Mouse (Mus musculus) lung, adult 2 months (tissue): ENCODE measurements at regions not wholly inside any gene's neighbourhood (a gene's known extent, or its start where the extent isn't known, plus 50 kb on each side); places are given as distances from the start of the nearest gene placed in this dataset.

Experiments
- DNase-seq: peaks from one replicate; pipeline ENCODE4 v3.0.0; 2022
- H3K4me1 ChIP-seq: fragments of 200-500 bp; 2 replicates; pipeline ENCODE4 v1.6.1; 2011; ENCODE audit warnings: low read length; ENCODE audit not compliant: control insufficient read depth, insufficient read depth
- H3K4me3 ChIP-seq: fragments of 200-500 bp; replicated peaks from 2 replicates; pipeline ENCODE3; 2011; ENCODE audit warnings: low read depth, mild to moderate bottlenecking, control low read depth, low read length; ENCODE audit errors: extremely low read depth
- CTCF ChIP-seq: fragments of 200-500 bp; IDR thresholded peaks from 2 replicates; pipeline ENCODE4 v1.5.1; 2011; ENCODE audit warnings: mild to moderate bottlenecking, low read length, control low read depth; ENCODE audit not compliant: insufficient read depth
- POLR2A ChIP-seq: fragments of 200-500 bp; IDR thresholded peaks from 2 replicates; pipeline ENCODE4 v1.6.1; 2011; ENCODE audit warnings: low read depth, mild to moderate bottlenecking, control low read depth, low read length, borderline replicate concordance; ENCODE audit errors: extremely low read depth
- WGBS: fragments of 180-500 bp; shearing (Covaris S2); methylation state at CpG from one replicate; pipeline ENCODE4 v1.1.7; 2018; 5-methylcytosine and 5-hydroxymethylcytosine counted together

GRCm38 (mm10) chr14:73875916-73876315, 214.9 kb downstream of the Gm21750 start:
- no peak for TF ChIP-seq CTCF
- no peak for TF ChIP-seq POLR2A
- H3K4me3 ChIP-seq, result no peak overlapping the region
- H3K4me1 ChIP-seq, result no peaks in the 10 kb centered on the region
- 84% methylated on average over 3 of the region's 3 CpGs for WGBS
- no peak for DNase-seq

DNA sequence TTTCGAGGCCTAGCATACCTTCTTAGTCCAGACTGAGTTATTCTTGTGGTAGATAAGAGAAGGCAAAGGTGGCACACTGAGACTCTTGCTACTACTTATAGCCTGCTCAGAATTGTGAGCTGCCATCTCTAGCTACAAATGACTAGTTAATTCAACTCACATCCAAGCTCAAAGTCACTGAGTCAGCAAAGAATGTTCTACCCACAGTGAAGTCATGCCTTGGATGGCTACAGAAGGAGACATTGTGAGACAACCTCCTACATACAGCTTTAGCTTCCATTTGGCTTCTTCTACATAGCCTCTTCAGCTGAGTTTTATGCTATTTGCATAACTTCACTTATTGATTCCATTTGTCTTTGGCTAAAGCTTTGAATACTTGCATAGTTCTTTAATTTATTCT, 217.2 kb downstream of the Gm21750 start:
- Histone ChIP-seq H3K4me3 (no peak overlapping the region), H3K4me1 (no peaks in the 10 kb centered on the region)
- 71% methylated on average over 1 of the region's 1 CpGs for WGBS
- DNase-seq, result no peak
- TF ChIP-seq CTCF (no peak), POLR2A (no peak)

- WGBS, result 70% methylated on average over 3 of the region's 3 CpGs
- no peak for DNase-seq
- TF ChIP-seq POLR2A, result no peak
- TF ChIP-seq CTCF, result no peak
- no peaks in the 10 kb centered on the region for H3K4me1 ChIP-seq
- H3K4me3 ChIP-seq, result no peak overlapping the region
Observed at GRCm38 (mm10) chr14:73878866-73879419, 217.9 kb downstream of the Gm21750 start.

DNA sequence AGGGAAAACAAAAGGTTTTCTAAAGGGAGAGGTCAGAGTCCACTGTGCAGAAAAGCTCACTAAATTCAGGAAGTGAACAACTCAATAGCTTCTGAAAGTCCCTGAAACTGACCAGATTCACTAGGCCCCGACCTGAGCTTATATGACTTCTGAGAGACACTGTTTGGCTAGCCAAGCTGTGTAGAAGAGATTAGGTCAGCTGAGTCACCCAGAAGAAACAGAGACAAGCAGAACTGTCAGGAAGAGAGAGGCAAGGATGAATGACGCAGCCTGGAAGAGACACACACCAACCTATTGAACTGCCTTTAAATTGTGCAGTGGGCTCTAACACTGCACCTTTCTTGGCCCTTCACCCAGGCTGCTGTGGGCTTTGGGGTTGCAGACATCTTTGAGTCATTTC, 230.4 kb downstream of the Gm21750 start:
- TF ChIP-seq CTCF, result no peak
- TF ChIP-seq POLR2A, result no peak
- Histone ChIP-seq H3K4me1 (no peaks in the 10 kb centered on the region), H3K4me3 (no peak overlapping the region)
- 62% methylated on average over 2 of the region's 2 CpGs for WGBS
- DNase-seq, result no peak

DNA sequence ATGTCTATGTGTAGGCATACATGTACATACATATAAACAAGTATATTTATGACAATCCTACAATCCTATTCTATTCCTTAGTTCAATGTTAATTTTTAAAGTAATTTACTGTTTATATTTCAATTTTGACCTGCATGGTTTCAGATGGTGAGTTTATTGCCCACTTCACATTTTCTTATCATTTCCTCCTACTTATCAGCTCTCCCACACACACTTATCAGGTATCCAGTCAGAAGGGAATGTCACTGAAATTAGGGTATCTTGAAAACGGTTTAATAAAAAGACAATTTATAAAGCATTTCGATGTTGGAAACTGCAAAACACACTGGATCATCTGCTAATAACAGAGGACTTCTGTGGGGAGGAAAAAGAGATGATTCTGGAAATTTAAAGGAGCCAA, 233.8 kb downstream of the Gm21750 start:
- H3K4me3 ChIP-seq, result no peak overlapping the region
- no peaks in the 10 kb centered on the region for H3K4me1 ChIP-seq
- TF ChIP-seq CTCF, result no peak
- no peak for TF ChIP-seq POLR2A
- DNase-seq, result no peak
- 58% methylated on average over 2 of the region's 2 CpGs for WGBS

DNA sequence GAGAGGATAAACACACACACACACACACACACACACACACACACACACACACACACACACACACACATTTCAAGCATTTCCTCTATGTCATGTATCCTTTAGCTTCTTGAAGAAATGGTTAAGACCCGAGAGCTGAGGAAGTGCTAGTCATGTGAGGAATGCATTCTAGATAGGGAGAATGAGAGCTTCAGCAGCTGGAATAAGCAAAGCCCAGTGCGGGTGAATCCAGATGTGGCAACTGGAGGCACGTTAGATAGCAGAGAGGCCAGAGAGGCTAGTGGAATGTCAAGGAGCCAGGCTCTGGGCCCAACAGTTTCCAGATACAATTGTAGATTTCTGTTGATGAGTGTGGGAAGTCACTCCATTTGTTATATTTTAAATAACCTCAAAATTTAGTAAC, 234.2 kb downstream of the Gm21750 start:
- 29% methylated on average over 3 of the region's 3 CpGs for WGBS
- no peak for DNase-seq
- Histone ChIP-seq H3K4me1 (no peaks in the 10 kb centered on the region), H3K4me3 (no peak overlapping the region)
- TF ChIP-seq CTCF (no peak), POLR2A (no peak)

DNA sequence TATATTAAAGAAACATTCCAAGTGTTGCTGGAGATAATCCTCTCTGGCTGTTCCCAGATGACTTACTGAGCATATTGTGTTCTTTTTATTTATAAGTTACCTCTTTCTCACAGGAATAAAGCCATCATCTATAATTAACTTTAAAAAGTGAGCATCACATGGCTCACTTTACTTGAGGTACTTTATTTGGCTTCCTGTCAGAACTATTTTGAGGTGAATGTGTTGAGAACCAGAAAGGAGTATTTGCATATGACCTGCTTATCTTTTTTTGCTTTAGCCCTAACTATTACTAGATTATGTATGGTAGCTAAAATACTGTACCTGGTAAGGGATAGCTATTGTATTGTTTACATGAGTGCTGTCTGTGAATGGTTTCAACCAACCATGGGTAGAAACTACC, 238.1 kb downstream of the Gm21750 start:
- Histone ChIP-seq H3K4me3 (no peak overlapping the region), H3K4me1 (no peaks in the 10 kb centered on the region)
- TF ChIP-seq POLR2A, result no peak
- no peak for TF ChIP-seq CTCF
- DNase-seq, result no peak

DNA sequence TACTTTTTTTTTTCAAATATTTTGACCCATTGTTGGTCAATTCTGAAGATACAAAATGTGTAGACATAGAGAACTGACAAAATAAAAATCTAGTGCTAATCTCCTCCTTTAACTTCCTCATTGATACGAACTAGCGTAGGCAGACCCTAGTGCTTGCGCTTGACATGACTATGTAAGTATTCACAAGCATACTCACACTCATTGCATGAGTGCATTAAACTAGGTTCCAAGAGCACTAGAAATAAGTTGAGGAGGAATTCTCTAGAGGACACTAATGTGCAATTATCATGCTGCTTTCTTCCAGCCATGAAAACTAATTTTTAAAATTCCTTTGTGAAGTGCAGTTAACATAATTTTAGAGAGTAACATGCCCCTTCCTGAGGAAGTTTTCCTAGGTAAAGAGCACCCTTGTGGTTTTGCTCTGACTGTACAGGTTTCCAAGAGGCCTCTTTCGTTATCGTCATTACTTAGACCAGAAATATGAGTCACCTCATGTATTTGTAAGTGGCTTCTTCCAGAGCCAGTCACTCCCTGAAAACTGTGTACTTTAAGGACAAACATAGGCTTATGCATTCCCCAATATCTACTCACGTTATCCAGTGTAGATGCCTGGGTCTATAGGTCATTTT, 241.2 kb downstream of the Gm21750 start:
- H3K4me3 ChIP-seq, result no peak overlapping the region
- no peak for TF ChIP-seq POLR2A
- TF ChIP-seq CTCF, result no peak
- WGBS, result 66% methylated on average over 6 of the region's 6 CpGs
- H3K4me1 ChIP-seq, result no peaks in the 10 kb centered on the region
- no peak for DNase-seq

- WGBS, result 55% methylated on average over 5 of the region's 5 CpGs
- Histone ChIP-seq H3K4me3 (no peak overlapping the region), H3K4me1 (no peaks in the 10 kb centered on the region)
- TF ChIP-seq POLR2A (no peak), CTCF (no peak)
- DNase-seq, result no peak
Observed at GRCm38 (mm10) chr14:73913756-73914448, 252.9 kb downstream of the Gm21750 start.

DNA sequence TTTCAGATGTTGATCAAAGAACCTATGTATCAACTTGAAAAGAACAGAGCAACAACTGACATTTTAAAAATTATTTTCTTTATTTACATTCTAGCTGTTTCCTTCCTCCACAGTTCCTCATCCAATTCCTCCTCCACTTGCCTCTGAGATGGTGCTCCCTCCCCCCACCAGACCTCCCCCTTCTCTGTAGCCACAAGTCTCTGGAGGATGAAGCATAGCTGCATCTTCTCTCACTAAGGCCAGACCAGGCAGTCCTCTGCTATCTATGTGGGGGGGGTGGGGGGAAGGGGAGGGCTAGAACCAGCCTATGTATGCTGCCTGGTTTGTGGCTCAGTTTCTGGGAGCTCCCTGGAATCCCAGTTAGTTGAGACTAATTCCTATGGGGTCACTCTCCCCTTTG, 255.0 kb downstream of the Gm21750 start:
- TF ChIP-seq POLR2A (no peak), CTCF (no peak)
- no peaks in the 10 kb centered on the region for H3K4me1 ChIP-seq
- no peak for DNase-seq

More for the DNA sequence above, 255.0 kb downstream of the Gm21750 start:
- H3K4me3 ChIP-seq, result no peak overlapping the region
